Mouse (Mus musculus): ENCODE measurements around the gene Prr29. TPM values are rescaled to one million over a fixed set of nuclear protein-coding genes. Genes with fewer than 3 reads are reported as not detected.

Prr29 gene
- total and polyA plus RNA-seq, 2 experiments from 2014 or later, result 0.33 TPM; not detected in 1

- peak; percentile 42 for TF ChIP-seq CTCF (IDR thresholded peaks at IDR 0.05)
- Histone ChIP-seq H3K4me2 (ENCODE audit: low read depth, low read length, poor library complexity, severe bottlenecking) (no peak overlapping the region), H3K4me1 (ENCODE audit: insufficient read depth, low read length) (no peaks in the 10 kb centered on the region), H3K9me3 (ENCODE audit: low read length) (no peaks in the 10 kb centered on the region), H3K9ac (replicated peaks; ENCODE audit: low read length, poor library complexity, severe bottlenecking) (no peak overlapping the region), H3K36me3 (ENCODE audit: insufficient read depth, low read length) (no peaks in the 10 kb centered on the region), H3K4me3 (ENCODE audit: low read depth, low read length) (no peak overlapping the region), H3K27ac (ENCODE audit: low read depth, low read length) (no peak overlapping the region), H3K27me3 (ENCODE audit: insufficient read depth, low read length) (no peaks in the 10 kb centered on the region)
- 32% methylated on average over 5 of the region's 5 CpGs for WGBS
- no peak for ATAC-seq (ENCODE audit: low FRiP score)
- no peak for DNase-seq (ENCODE audit: low spot score)
These were observed 5.9 kb upstream of the Prr29 start for GRCm38 (mm10) chr11:106359350-106359749.

DNA sequence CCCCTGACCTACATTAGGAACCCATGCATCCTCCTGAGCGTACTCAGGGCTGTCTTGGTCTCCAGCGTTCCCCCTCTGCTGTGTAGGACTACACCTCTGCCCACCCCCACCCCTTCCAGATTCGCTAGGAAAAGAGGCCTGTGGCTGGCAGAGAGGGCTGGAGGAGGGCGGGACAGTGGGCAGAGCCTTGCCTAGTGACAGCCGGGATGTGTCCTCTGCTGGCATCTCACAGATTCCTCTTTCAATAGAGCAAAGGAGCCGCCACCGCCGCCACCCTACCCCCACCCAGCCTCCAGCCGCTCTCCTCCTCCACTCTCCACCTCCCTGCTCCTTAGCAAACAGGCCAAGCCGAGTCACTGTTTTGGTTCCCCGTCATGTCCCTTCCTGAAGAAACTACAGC is 560 bp upstream of the Prr29 start:
- no peak for TF ChIP-seq CTCF (IDR thresholded peaks at IDR 0.05)
- H3K9me3 ChIP-seq (ENCODE audit: low read length), result no peaks in the 10 kb centered on the region
- ATAC-seq (ENCODE audit: low FRiP score) (no peak), DNase-seq (ENCODE audit: low spot score) (peak; percentile 46)
- H3K27me3 ChIP-seq (ENCODE audit: insufficient read depth, low read length), result no peaks in the 10 kb centered on the region
- no peaks in the 10 kb centered on the region for H3K4me1 ChIP-seq (ENCODE audit: insufficient read depth, low read length)
- H3K4me3 ChIP-seq (ENCODE audit: low read depth, low read length), result no peak overlapping the region
- H3K27ac ChIP-seq (ENCODE audit: low read depth, low read length), result no peak overlapping the region
- 0 out of 2 replicates have a peak overlapping the region, but pooled peaks have one; percentile 4 for H3K9ac ChIP-seq (replicated peaks; ENCODE audit: low read length, poor library complexity, severe bottlenecking)
- 6% methylated on average over 11 of the region's 11 CpGs for WGBS
- no peak overlapping the region for H3K4me2 ChIP-seq (ENCODE audit: low read depth, low read length, poor library complexity, severe bottlenecking)
- H3K36me3 ChIP-seq (ENCODE audit: insufficient read depth, low read length), result no peaks in the 10 kb centered on the region

DNA sequence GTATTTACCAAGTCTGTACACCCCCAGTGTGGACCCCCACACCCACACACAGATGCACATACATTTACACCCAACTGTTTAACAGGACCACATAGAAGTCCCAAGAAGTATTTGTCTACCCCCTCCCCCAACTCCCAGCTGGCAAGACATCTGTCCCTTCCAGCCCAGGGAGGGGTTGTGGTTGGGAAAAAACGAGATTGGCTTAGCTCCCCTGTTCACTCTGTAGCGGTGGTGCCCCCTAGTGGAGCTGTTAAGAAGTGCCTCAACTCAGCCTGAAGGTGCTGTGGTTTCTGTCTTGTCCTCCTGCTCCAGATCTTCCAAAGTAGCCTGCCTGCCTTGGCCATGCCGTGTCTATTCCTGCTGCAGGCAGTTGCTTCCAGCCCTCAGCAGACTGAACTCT is 1.0 kb downstream of the Prr29 start:
- WGBS, result 10% methylated on average over 3 of the region's 3 CpGs
- TF ChIP-seq CTCF (IDR thresholded peaks at IDR 0.05), result peak; percentile 82
- H3K4me2 ChIP-seq (ENCODE audit: low read depth, low read length, poor library complexity, severe bottlenecking), result no peak overlapping the region
- no peak overlapping the region for H3K27ac ChIP-seq (ENCODE audit: low read depth, low read length)
- H3K4me3 ChIP-seq (ENCODE audit: low read depth, low read length), result no peak overlapping the region
- no peak overlapping the region for H3K9ac ChIP-seq (replicated peaks; ENCODE audit: low read length, poor library complexity, severe bottlenecking)
- peak; percentile 70 for DNase-seq (ENCODE audit: low spot score)
- no peaks in the 10 kb centered on the region for H3K27me3 ChIP-seq (ENCODE audit: insufficient read depth, low read length)
- H3K9me3 ChIP-seq (ENCODE audit: low read length), result no peaks in the 10 kb centered on the region
- H3K4me1 ChIP-seq (ENCODE audit: insufficient read depth, low read length), result no peaks in the 10 kb centered on the region
- H3K36me3 ChIP-seq (ENCODE audit: insufficient read depth, low read length), result no peaks in the 10 kb centered on the region
- ATAC-seq (ENCODE audit: low FRiP score), result no peak

DNA sequence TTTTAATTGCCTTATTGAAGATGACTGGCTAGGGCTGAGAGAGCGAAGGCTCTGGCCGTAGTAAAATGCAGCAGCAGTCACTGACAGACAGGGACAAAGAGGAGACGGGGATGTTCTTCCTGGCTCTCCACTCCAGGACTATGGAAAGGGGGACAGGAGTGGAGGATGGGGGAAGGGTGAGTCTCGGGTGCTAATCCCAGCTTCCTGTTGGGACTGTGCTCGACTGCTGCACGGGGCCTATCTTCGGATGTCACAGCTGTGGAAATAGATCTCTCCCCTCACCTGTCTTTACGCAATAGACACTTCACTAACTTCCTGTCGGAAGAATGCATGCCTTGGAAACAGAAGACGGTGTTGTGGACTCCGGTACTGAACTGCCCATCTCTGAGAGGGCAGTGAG is 8.7 kb downstream of the Prr29 start:
- no peak overlapping the region for H3K4me3 ChIP-seq (ENCODE audit: low read depth, low read length)
- DNase-seq (ENCODE audit: low spot score) (no peak), ATAC-seq (ENCODE audit: low FRiP score) (no peak)
- H3K27ac ChIP-seq (ENCODE audit: low read depth, low read length), result no peak overlapping the region
- no peak for TF ChIP-seq CTCF (IDR thresholded peaks at IDR 0.05)
- no peaks in the 10 kb centered on the region for H3K4me1 ChIP-seq (ENCODE audit: insufficient read depth, low read length)
- WGBS, result 60% methylated on average over 11 of the region's 11 CpGs
- H3K27me3 ChIP-seq (ENCODE audit: insufficient read depth, low read length), result no peaks in the 10 kb centered on the region
- no peak overlapping the region for H3K4me2 ChIP-seq (ENCODE audit: low read depth, low read length, poor library complexity, severe bottlenecking)
- H3K36me3 ChIP-seq (ENCODE audit: insufficient read depth, low read length), result no peaks in the 10 kb centered on the region
- H3K9me3 ChIP-seq (ENCODE audit: low read length), result no peaks in the 10 kb centered on the region
- no peak overlapping the region for H3K9ac ChIP-seq (replicated peaks; ENCODE audit: low read length, poor library complexity, severe bottlenecking)

- Histone ChIP-seq H3K27me3 (ENCODE audit: insufficient read depth, low read length) (no peaks in the 10 kb centered on the region), H3K36me3 (ENCODE audit: insufficient read depth, low read length) (no peaks in the 10 kb centered on the region), H3K4me3 (ENCODE audit: low read depth, low read length) (no peak overlapping the region), H3K4me1 (ENCODE audit: insufficient read depth, low read length) (no peaks in the 10 kb centered on the region), H3K4me2 (ENCODE audit: low read depth, low read length, poor library complexity, severe bottlenecking) (no peak overlapping the region), H3K27ac (ENCODE audit: low read depth, low read length) (no peak overlapping the region), H3K9me3 (ENCODE audit: low read length) (no peaks in the 10 kb centered on the region), H3K9ac (replicated peaks; ENCODE audit: low read length, poor library complexity, severe bottlenecking) (no peak overlapping the region)
- no peak for DNase-seq (ENCODE audit: low spot score)
- ATAC-seq (ENCODE audit: low FRiP score), result no peak
- WGBS, result 44% methylated on average over 9 of the region's 9 CpGs
- no peak for TF ChIP-seq CTCF (IDR thresholded peaks at IDR 0.05)
These were observed 9.3 kb downstream of the Prr29 start for GRCm38 (mm10) chr11:106374559-106374958.

DNA sequence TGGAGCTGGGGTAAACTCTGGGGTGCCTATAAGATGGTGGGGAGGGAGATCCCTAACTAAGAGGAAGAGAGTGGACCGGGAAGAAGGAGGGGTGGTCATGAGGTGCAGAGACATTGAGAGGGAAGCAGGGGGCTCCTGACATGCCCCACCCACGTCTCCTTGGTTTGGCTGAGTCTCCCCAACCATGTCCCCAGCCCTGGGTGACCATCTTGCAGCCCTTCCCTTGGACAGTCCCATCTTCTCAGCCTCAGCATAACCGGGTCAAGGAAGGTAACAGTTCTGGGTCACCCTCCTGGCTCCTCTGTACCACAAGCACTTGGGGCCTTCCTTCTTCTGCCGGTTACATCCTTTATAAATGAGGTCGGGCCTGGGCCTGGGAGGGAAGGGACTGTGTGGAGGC is 9.7 kb downstream of the Prr29 start:
- DNase-seq (ENCODE audit: low spot score) (no peak), ATAC-seq (ENCODE audit: low FRiP score) (no peak)
- H3K27ac ChIP-seq (ENCODE audit: low read depth, low read length), result no peak overlapping the region
- H3K4me2 ChIP-seq (ENCODE audit: low read depth, low read length, poor library complexity, severe bottlenecking), result no peak overlapping the region
- H3K27me3 ChIP-seq (ENCODE audit: insufficient read depth, low read length), result no peaks in the 10 kb centered on the region
- H3K9ac ChIP-seq (replicated peaks; ENCODE audit: low read length, poor library complexity, severe bottlenecking), result no peak overlapping the region
- TF ChIP-seq CTCF (IDR thresholded peaks at IDR 0.05), result no peak
- H3K4me3 ChIP-seq (ENCODE audit: low read depth, low read length), result no peak overlapping the region
- no peaks in the 10 kb centered on the region for H3K36me3 ChIP-seq (ENCODE audit: insufficient read depth, low read length)
- no peaks in the 10 kb centered on the region for H3K9me3 ChIP-seq (ENCODE audit: low read length)
- WGBS, result 77% methylated on average over 5 of the region's 5 CpGs
- no peaks in the 10 kb centered on the region for H3K4me1 ChIP-seq (ENCODE audit: insufficient read depth, low read length)
